ENCODE assay signal across 28 mouse cellular contexts in the genomic region with DNA sequence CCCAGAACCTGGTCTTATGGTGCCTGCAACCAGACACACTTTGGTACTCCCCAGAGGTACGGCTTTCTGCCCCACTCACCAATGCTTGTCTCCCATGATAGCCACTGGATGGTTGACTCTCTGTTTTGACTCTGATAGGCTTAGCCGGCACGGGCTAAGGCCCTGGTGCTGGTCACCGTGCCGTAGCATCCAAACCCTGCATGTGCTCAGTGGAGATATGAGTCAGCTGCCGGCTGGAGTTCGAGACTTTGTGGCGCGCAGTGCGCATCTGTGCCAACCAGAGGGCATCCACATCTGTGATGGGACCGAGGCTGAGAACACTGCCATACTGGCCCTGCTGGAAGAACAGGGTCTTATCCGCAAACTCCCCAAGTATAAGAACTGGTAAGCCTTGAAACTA. TPM values are rescaled to one million over a fixed set of nuclear protein-coding genes. Genes with fewer than 3 reads are reported as not detected.
A peak's percentile ranks its signal among the peaks of the same experiment; 100 is the strongest.
DNase-seq lines count a peak whose midpoint lies in the region; ATAC-seq and TF ChIP-seq lines count a peak whose summit lies in the region.
"Had no signal": no experiment of that assay in that cellular context is flagged by ENCODE, and none has a peak within 500 bp of the region (broad histone marks: within the 10 kb centered on the region; RNA-seq: fewer than 3 reads in every experiment).

No protein-coding gene starts in this region.

- no peak overlapping the region for H3ac ChIP-seq in myocyte (ENCODE audit: control insufficient read depth, insufficient read length)

- peaks cover 34% of the 10 kb centered on the region for H3K79me2 ChIP-seq in myocyte (ENCODE audit: control insufficient read depth, insufficient read depth)

- WGBS in liver, embryonic 14.5 days (ENCODE audit: insufficient replicate concordance) = 71% methylated on average over 12 of the region's 12 CpGs
- 97% methylated on average over 12 of the region's 12 CpGs for WGBS in forebrain, embryonic 12.5 days
- 98% methylated on average over 12 of the region's 12 CpGs for WGBS in neural tube, embryonic 15.5 days

- no peak for ATAC-seq in liver, embryonic 14.5 days (ENCODE audit: insufficient read depth)
- no peak for ATAC-seq in forebrain, embryonic 12.5 days (ENCODE audit: low FRiP score)
- no peak for ATAC-seq in neural tube, embryonic 15.5 days (ENCODE audit: low FRiP score)
- ATAC-seq: forebrain, embryonic 14.5 days; intestine, postnatal 0 days had no signal

- H3K4me1 ChIP-seq in liver, embryonic 14.5 days (replicated peaks; ENCODE audit: control insufficient read depth in 2 of 2, insufficient read depth in 2 of 2, low read length in 1 of 2) = peaks cover 16 to 26% of the 10 kb centered on the region in 2 experiments
- peaks cover 19% of the 10 kb centered on the region for H3K4me1 ChIP-seq in forebrain, embryonic 12.5 days
- peaks cover 32% of the 10 kb centered on the region for H3K4me1 ChIP-seq in neural tube, embryonic 15.5 days

- H3K9ac ChIP-seq in liver, embryonic 14.5 days (replicated peaks) = no peak overlapping the region
- no peak overlapping the region for H3K9ac ChIP-seq in forebrain, embryonic 12.5 days
- no peak overlapping the region for H3K9ac ChIP-seq in neural tube, embryonic 15.5 days (replicated peaks)
- H3K9ac ChIP-seq: neural tube, embryonic 12.5 days; stomach, embryonic 15.5 days had no signal

- peak; percentile 36; the same call in 1 of the 2 replicates for TF ChIP-seq CTCF in liver, embryonic 14.5 days (IDR thresholded peaks at IDR 0.05; ENCODE audit: low read depth)

- peak overlapping the region; percentile 73 for H3K4me2 ChIP-seq in liver, embryonic 14.5 days (ENCODE audit: low read depth)
- peak overlapping the region; percentile 94 for H3K4me2 ChIP-seq in myocyte (ENCODE audit: low read depth)
- no peak overlapping the region for H3K4me2 ChIP-seq in forebrain, embryonic 12.5 days
- no peak overlapping the region for H3K4me2 ChIP-seq in neural tube, embryonic 15.5 days
- H3K4me2 ChIP-seq: neural tube, embryonic 12.5 days had no signal

- peak; percentile 69 for DNase-seq in spleen, adult 12 weeks (ENCODE audit: low spot score)
- DNase-seq in spleen, adult 18-20 months = no peak
- no peak for DNase-seq in liver, embryonic 14.5 days (ENCODE audit: low read depth in 3 of 3, low spot score in 3 of 3)
- no peak for DNase-seq in thymus, adult 18-20 months
- DNase-seq in embryo, embryonic 10.5 days (ENCODE audit: low spot score) = no peak
- DNase-seq: adrenal gland, postnatal 25 days; cerebellum, adult 11 months; cerebellum, adult 9-11 months; gastrocnemius, adult 2 months; kidney, postnatal 25 days; lung, adult 18-20 months; lung, postnatal 14 days; midbrain, embryonic 14.5 days; thymus, postnatal 4 days had no signal

- 0 out of 4 replicates have a peak overlapping the region, but pooled peaks of 1 of the 2 experiments have one; percentile 12 for H3K4me3 ChIP-seq in liver, embryonic 14.5 days (ENCODE audit: insufficient read depth in 1 of 2, low read depth in 2 of 2, low read length in 2 of 2)
- peak overlapping the region; percentile 92 for H3K4me3 ChIP-seq in myocyte
- H3K4me3 ChIP-seq in forebrain, embryonic 12.5 days (replicated peaks) = no peak overlapping the region
- no peak overlapping the region for H3K4me3 ChIP-seq in neural tube, embryonic 15.5 days (replicated peaks)
- H3K4me3 ChIP-seq: gastrocnemius, adult 2 months; neural tube, embryonic 12.5 days; stomach, embryonic 15.5 days had no signal

- no peaks in the 10 kb centered on the region for H3K9me3 ChIP-seq in liver, embryonic 14.5 days (ENCODE audit: control insufficient read depth, low read length)
- H3K9me3 ChIP-seq in forebrain, embryonic 12.5 days = no peaks in the 10 kb centered on the region
- H3K9me3 ChIP-seq in neural tube, embryonic 15.5 days (replicated peaks) = no peaks in the 10 kb centered on the region
- H3K9me3 ChIP-seq: megakaryocyte, embryonic 14.5 days; neural tube, embryonic 12.5 days; stomach, embryonic 15.5 days had no signal

- H3K27me3 ChIP-seq in liver, embryonic 14.5 days (ENCODE audit: control insufficient read depth, insufficient read depth, low read length) = no peaks in the 10 kb centered on the region
- H3K27me3 ChIP-seq in myocyte (ENCODE audit: control insufficient read depth, insufficient read depth, insufficient read length) = no peaks in the 10 kb centered on the region
- H3K27me3 ChIP-seq in forebrain, embryonic 12.5 days = 0 out of 2 replicates have a peak, but pooled peaks cover 3% of the 10 kb centered on the region
- 0 out of 2 replicates have a peak, but pooled peaks cover under 1% of the 10 kb centered on the region for H3K27me3 ChIP-seq in neural tube, embryonic 15.5 days (replicated peaks)
- H3K27me3 ChIP-seq: megakaryocyte, embryonic 14.5 days; neural tube, embryonic 12.5 days; stomach, embryonic 15.5 days had no signal

- 0 out of 2 replicates have a peak, but pooled peaks have one; percentile 28 for TF ChIP-seq EP300 in liver, embryonic 14.5 days (IDR thresholded peaks at IDR 0.05; ENCODE audit: low read depth)

- peaks cover 16% of the 10 kb centered on the region for H3K36me3 ChIP-seq in liver, embryonic 14.5 days (replicated peaks; ENCODE audit: control insufficient read depth, insufficient read depth, low read depth)
- peaks cover 48% of the 10 kb centered on the region for H3K36me3 ChIP-seq in myocyte (ENCODE audit: control insufficient read depth, insufficient read depth)
- peaks cover 19% of the 10 kb centered on the region for H3K36me3 ChIP-seq in forebrain, embryonic 12.5 days (replicated peaks)
- peaks cover 25% of the 10 kb centered on the region for H3K36me3 ChIP-seq in neural tube, embryonic 15.5 days

- H3K27ac ChIP-seq in liver, embryonic 14.5 days = no peak overlapping the region
- no peak overlapping the region for H3K27ac ChIP-seq in forebrain, embryonic 12.5 days
- no peak overlapping the region for H3K27ac ChIP-seq in neural tube, embryonic 15.5 days (replicated peaks)
- H3K27ac ChIP-seq: layer of hippocampus, adult 2 months; neural tube, embryonic 12.5 days had no signal

- TF ChIP-seq POLR2A in myocyte (IDR thresholded peaks at IDR 0.05; ENCODE audit: insufficient read length, low read depth) = peak; percentile 45

TF ChIP-seq in myocyte, 11 proteins besides CTCF, POLR2A, EP300 and RAD21:
- peak; percentile 75 for TF ChIP-seq POLR2AphosphoS2 (IDR thresholded peaks at IDR 0.05; ENCODE audit: insufficient read length, low read depth)
- no peak for TF ChIP-seq SRF (IDR thresholded peaks at IDR 0.05; ENCODE audit: control insufficient read depth, insufficient read length, low read depth)

RNA-seq across cellular contexts. Expression of a gene that starts 2.2 kb away (rescaled TPM):
- 19.6 and 21.9 TPM in 2 replicates for polyA plus RNA-seq in liver, embryonic 14.5 days (2012; rRNA removed)
- 15.6 and 20.6 TPM in 2 replicates for polyA plus RNA-seq in liver, embryonic 14.5 days (2014; fragmentation: Nextera tagmentation; extraction: Ambion mirVana)
- 252 TPM for polyA plus RNA-seq in myocyte (2012; fragmentation: generic; extraction: Trizol)
- 19.0 and 19.8 TPM in 2 replicates for polyA plus RNA-seq in forebrain, embryonic 12.5 days (2016; fragmentation: Nextera tagmentation; extraction: Ambion mirVana)
- 30.5 and 30.9 TPM in 2 replicates for polyA plus RNA-seq in neural tube, embryonic 15.5 days (2015; fragmentation: Nextera tagmentation; extraction: Ambion mirVana)

RNA-seq across cellular contexts. Expression of a gene that starts 17.5 kb away (rescaled TPM):
- polyA plus RNA-seq in liver, embryonic 14.5 days (2012; rRNA removed) = not detected in 2 replicates
- polyA plus RNA-seq in liver, embryonic 14.5 days (2014; fragmentation: Nextera tagmentation; extraction: Ambion mirVana) = not detected in 2 replicates
- not detected for polyA plus RNA-seq in myocyte (2012; fragmentation: generic; extraction: Trizol)
- not detected in 2 replicates for polyA plus RNA-seq in forebrain, embryonic 12.5 days (2016; fragmentation: Nextera tagmentation; extraction: Ambion mirVana)
- polyA plus RNA-seq in neural tube, embryonic 15.5 days (2015; fragmentation: Nextera tagmentation; extraction: Ambion mirVana) = 0.13 and 0.26 TPM in 2 replicates
- polyA plus RNA-seq: embryonic facial prominence, embryonic 11.5 days; forebrain, embryonic 14.5 days; heart, embryonic 11.5 days; heart, postnatal 0 days; intestine, postnatal 0 days; kidney, embryonic 14.5 days; limb, embryonic 11.5 days; midbrain, embryonic 14.5 days; stomach, embryonic 15.5 days had no signal

RNA-seq across cellular contexts. Expression of a gene that starts 17.5 kb away (rescaled TPM):
- polyA plus RNA-seq in liver, embryonic 14.5 days (2012; rRNA removed) = 25.4 and 30.9 TPM in 2 replicates
- 47.5 and 51.2 TPM in 2 replicates for polyA plus RNA-seq in liver, embryonic 14.5 days (2014; fragmentation: Nextera tagmentation; extraction: Ambion mirVana)
- polyA plus RNA-seq in myocyte (2012; fragmentation: generic; extraction: Trizol) = 38.7 TPM
- polyA plus RNA-seq in forebrain, embryonic 12.5 days (2016; fragmentation: Nextera tagmentation; extraction: Ambion mirVana) = 103 and 105 TPM in 2 replicates
- 98.9 and 102 TPM in 2 replicates for polyA plus RNA-seq in neural tube, embryonic 15.5 days (2015; fragmentation: Nextera tagmentation; extraction: Ambion mirVana)

RNA-seq across cellular contexts. Expression of a gene that starts 17.9 kb away (rescaled TPM):
- polyA plus RNA-seq in liver, embryonic 14.5 days (2012; rRNA removed) = 0.95 and 1.3 TPM in 2 replicates
- polyA plus RNA-seq in liver, embryonic 14.5 days (2014; fragmentation: Nextera tagmentation; extraction: Ambion mirVana) = 1.8 and 2.1 TPM in 2 replicates
- 0.48 TPM for polyA plus RNA-seq in myocyte (2012; fragmentation: generic; extraction: Trizol)
- 0.64 TPM in 1 of 2 replicates, not detected in the other for polyA plus RNA-seq in forebrain, embryonic 12.5 days (2016; fragmentation: Nextera tagmentation; extraction: Ambion mirVana)
- 0.46 and 0.75 TPM in 2 replicates for polyA plus RNA-seq in neural tube, embryonic 15.5 days (2015; fragmentation: Nextera tagmentation; extraction: Ambion mirVana)
- polyA plus RNA-seq: embryonic facial prominence, embryonic 11.5 days; forebrain, embryonic 14.5 days; neural tube, embryonic 12.5 days had no signal

RNA-seq across cellular contexts. Expression of a gene that starts 32.0 kb away (rescaled TPM):
- polyA plus RNA-seq in liver, embryonic 14.5 days (2012; rRNA removed) = 0.05 and 0.06 TPM in 2 replicates
- not detected in 2 replicates for polyA plus RNA-seq in liver, embryonic 14.5 days (2014; fragmentation: Nextera tagmentation; extraction: Ambion mirVana)
- not detected for polyA plus RNA-seq in myocyte (2012; fragmentation: generic; extraction: Trizol)
- polyA plus RNA-seq in forebrain, embryonic 12.5 days (2016; fragmentation: Nextera tagmentation; extraction: Ambion mirVana) = 0.55 and 0.90 TPM in 2 replicates
- polyA plus RNA-seq in neural tube, embryonic 15.5 days (2015; fragmentation: Nextera tagmentation; extraction: Ambion mirVana) = 17.8 and 20.0 TPM in 2 replicates
- polyA plus RNA-seq: limb, embryonic 11.5 days had no signal

Comparison
In these comparisons a context has a peak if more than half of its experiments do, and no peak if none do; other contexts are left out.
1. H3K4me2 ChIP-seq: peak in liver, embryonic 14.5 days (single experiment) and myocyte (single experiment); none in forebrain, embryonic 12.5 days (single experiment) and neural tube, embryonic 15.5 days (single experiment).